Mouse (Mus musculus) adrenal gland, adult (tissue): Measurements from ENCODE around the gene Arntl2.
A peak's percentile ranks its signal among the peaks of the same experiment; 100 is the strongest.

Source experiments
- DNase-seq, 2 experiments: peaks; one replicate each; pipeline ENCODE4 v3.0.0; 2022 to 2023; ENCODE audit warnings: low spot score in 1 of 2; ENCODE audit not compliant: inconsistent age in 2 of 2

The Arntl2 gene

DNA sequence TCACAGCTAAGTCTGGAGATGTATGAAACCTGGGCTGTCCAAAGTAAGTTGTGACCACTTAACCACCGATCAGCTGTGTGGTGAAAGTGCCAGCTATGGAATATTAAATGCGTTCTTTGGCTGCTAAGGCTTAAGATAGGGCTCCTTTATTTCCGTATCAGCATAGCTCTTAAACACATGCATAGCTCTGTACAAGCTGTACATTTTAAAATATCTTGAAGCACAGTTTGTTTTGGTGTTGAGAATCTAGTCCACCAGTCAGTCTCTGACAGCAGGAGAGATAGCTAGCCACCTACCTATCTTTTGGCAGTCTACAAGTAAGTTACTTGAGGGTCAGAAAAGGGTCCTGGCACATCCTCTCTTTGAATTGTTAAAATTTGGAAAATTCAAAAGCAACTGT, 17.8 kb upstream of the Arntl2 start:
- no peak for DNase-seq

DNA sequence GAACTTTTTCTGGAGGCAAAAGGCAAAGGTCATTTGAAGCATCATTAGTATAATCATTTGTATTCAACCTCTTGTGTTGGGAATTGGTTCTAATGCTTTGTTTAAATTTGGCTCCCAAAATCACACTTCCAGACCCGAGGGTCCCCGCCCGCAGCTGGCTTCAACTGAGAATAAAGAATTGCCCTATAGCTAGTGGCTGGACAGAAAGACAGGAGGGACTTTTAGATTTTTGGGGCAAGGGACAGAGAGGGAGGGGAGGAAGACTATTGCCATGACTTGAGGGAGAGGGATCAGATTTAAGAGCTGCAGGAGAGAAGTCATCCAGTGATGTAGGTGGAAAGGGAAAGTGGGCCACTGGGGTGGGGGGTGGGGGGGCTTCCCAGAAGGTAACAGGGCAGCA, 14.3 kb upstream of the Arntl2 start:
- DNase-seq, result no peak

DNA sequence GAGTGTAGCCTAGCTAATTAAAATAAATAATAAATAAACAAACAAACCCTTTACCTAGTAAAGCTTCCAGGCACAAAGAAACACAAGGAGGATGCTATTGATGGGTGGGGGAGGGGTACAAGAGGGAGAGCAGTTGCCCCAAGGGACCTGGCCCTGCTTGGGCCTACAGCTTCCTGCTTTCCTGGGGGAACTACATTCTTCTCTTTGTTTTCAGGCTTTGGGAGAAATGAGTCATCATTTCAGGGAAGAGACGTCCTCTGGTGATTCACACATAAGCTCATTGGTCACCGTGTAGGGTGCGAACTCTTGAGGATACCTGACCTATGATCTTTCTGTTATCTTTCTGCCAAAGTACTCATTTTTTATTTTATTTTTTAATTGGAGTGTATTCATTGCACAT, 2.3 kb upstream of the Arntl2 start:
- peak in 1 of 2 experiments; percentile 40 for DNase-seq

DNA sequence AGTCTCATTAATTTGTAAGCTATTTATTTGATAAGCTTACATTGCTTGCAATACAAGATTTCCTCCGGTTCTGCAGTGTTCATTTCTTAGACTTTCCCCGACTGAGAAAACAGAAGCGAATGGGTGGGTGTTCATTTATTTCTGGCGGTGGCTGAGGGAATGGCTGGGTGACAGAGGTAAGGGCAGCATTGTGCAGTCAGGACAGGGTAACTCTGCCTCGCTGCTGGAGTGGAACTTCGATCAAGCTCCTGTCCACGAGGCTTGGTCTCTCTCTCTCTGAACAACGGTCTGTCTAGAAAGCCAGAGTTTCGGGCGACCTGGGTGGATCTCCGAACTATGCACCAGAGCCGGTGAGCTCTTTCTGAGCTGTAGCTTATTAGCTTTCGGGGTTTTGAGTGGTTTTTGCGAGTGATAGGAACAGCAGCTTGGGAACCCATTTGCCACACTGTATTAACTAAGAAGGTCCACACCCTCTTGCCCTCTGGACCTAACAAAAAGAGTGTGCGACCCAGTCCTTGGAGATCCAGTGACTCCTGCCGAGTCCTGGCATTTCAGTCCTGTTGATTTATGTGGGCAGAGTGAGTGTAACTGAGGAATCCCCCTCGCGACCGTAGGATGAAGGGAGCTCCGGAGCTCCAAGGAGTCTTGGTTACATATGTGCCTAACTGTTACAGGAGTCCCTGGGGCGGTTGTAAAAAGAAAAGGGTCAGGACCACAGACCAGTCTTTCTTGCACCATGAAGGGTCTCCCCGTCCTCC, 510 bp upstream of the Arntl2 start:
- DNase-seq, result no peak

DNA sequence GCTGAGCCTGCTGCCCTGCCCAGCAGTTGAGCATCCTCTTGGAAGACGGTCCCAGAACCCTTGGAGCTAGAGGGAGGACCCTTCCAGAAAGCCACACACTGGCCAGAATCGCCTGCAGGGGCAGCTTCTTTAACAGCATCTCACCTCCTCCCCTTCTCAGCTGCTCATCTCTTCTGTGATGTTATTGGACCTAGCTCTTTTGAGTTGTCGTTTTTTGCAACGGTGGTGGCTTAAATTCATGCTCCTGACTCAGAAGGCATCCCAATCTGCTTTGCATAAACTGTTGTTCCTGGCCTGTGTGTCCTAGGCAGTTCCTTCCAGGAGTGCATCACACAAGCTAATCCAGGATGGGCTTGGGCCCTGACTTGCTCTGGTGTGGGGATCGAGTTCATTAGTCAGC, 1.6 kb downstream of the Arntl2 start:
- DNase-seq, result no peak

DNA sequence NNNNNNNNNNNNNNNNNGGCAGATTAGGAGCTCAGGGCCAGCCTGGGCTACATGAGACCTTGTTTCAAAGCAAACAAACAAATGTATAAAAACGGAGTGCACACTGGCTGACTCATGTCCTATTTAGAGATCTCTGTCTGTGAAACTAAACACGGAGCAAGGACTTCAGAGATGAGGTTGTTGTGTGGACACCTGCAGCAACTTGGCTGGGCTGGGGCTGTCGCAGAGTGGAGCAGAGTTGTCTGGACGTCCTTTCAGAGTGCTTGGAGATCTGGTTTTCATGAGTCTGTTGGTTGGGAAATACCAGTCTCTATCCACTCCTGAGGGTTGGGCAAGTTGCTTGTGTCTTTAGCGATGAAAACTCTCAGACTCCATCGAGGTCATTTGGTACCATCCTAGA, 14.1 kb downstream of the Arntl2 start:
- no peak for DNase-seq

DNA sequence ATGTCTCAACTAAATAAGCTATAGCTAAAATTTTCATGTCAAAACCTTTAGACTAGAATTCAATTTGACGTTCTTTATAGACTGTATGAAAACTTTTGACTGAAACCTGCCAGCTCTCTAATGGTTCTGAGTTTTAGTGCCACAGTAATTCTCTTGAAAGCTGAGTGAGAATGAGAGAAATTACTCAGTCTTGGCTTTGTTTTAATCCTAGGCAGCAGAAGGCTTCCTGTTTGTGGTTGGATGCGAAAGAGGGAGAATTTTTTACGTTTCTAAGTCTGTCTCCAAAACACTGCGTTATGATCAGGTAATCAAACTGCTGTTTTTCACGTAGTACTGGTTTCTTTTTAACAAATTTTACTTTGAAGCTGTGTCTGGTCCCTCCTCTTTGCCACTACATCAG, 17.2 kb downstream of the Arntl2 start:
- no peak for DNase-seq

DNA sequence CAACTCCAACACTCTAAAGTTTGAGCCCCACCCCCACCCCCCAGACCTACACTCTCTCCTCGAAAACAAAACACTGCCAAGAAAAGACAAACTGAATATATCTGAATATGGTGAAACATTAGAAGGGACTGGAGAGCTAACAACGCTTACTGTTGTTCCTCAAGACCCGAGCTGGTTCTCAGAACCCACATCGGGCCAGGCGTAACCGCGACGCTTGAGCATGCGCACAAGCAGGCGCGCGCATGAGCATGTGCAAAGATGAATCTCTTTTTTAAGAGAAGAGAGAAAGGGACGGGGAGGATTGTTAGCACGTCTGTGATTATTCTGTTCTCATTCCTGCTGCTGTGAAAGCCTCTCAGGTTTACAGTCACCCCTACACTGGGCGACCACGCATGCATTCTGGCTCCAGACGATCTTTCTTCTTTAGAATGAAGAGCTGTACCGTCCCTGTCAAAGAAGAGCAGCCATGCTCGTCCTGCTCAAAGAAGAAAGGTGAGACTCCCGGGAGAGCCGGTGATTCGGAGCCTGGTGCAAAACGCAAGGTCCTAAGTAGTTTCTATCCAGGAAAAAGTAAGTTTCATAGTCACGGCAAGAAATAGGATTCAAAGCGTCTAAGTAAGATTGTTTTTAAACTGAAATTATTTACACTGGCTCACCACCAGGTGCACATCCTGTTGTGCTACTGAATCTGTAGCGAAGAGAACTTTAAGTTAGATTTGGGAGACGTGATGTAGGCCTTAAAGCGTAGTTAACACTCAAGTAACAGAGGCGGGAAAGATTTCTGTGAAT, 24.5 kb downstream of the Arntl2 start:
- no peak for DNase-seq

DNA sequence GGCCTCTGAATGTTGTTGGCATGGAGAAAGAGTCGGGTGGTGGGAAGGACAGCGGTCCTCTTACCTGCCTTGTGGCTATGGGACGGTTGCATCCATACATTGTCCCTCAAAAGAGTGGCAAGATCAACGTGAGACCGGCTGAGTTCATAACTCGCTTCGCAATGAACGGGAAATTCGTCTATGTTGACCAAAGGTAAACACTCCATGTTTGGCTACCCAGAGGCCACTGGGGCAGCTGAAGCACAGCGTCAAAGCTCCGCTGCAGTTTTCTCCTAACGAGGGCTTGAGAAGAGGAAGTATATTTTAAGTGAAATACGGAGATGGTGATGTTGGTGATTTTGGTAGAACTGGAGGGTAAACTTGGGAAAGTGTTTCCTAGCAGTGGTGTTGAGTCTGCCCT, 26.1 kb downstream of the Arntl2 start:
- no peak for DNase-seq

DNA sequence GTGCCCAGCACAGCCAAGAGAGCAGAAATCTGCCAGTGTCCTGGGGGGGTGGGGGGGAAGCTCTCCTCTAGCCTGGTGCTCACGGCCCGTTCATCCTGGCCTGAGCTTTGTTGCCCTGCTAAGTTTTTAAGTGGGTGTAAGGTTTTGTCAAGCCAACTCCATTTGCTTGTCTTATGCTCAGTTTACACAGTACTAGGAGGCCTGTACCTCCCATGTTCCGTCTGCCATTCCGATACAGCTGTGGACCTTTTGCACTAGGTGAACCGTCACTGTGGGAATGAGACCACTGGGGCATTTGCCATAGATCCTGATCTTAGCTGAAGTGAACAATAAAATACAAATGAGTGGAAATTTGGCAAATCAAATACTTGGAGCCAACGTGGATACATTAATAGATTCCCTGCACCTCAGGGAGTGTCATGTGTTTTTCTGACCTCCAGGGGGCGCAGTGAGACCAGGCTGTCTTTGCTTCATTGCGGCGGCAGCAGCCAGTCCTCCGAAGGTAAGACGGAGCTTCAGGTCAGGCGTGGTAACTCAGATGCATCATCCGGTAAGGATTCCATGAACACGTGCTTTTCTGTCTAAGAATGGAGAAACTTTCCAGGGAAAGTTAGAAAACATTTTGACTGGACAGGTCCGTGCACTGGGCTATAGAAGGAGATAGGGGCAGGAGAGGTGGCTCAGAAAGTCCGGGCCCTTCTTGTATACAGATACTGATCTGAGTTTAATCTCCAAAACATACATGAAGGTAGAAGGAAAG, 29.1 kb downstream of the Arntl2 start:
- peak; percentile 55 to 86 for DNase-seq

DNA sequence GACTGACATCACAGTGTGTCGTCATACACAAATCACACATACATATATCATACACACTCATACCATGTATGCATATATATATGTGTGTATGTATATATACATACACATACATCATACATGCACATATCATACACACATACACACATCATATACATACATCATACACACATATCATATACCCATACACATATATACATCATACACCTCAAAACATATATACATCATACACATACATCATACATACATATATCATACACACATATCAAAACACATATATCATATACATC, 29.6 kb downstream of the Arntl2 start:
- DNase-seq, result no peak

DNA sequence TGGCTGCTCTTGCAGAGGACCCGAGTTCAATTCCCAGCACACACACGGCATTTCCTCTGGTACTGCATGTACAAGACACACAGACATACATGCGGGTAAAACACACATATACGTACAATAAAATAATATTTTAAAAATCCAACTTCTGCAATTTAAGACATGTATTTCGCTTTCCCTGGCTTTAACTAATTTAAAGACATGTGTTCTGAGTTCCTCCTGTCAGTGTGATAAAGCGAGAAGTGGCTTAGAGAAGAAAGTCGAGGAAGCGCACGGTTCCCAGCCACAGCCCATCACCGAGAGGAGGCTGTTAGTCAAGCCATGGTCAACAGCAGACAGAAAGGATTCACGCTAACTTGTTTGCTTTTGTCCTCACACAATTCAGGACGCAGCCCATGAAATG, 35.5 kb downstream of the Arntl2 start:
- no peak for DNase-seq

DNA sequence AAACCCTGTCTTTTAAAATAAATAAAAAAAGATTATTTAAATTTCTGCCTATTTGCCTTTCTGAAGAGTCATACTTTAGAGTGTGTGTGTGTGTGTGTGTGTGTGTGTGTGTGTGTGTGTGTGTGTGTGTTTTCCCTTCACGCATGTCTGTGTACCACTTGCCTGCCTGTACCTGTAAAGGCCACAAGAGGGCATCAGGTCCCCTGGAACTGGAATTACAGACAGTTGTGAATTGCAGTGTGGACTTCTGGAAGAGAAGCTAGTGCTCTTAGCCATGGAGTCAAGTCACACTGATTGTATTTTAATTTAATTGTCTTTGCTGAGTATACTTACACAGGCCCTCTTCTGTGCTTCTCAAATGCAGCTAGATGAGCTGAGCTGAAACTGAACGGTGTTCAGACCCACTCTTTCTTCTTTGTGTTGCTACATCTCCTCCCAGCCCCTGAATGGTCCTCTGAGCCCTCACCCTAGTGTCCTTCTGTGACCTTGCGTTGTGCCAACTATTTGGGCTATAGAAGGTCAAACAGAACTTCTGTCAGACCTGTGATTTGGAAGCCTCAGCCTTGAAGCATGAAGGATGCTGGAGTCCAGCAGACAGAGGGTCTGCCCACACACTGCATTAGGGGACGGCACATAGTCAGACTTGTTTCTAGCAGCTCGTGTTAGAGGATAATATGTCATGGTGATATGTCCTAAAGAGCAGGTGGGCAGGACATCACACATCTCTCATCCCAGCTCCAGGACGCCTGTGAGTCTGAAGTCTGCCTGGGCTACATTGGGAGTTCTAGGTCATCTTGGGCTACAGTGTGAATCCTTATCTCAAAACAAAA, 37.8 kb downstream of the Arntl2 start:
- DNase-seq, result peak; percentile 52 to 86

DNA sequence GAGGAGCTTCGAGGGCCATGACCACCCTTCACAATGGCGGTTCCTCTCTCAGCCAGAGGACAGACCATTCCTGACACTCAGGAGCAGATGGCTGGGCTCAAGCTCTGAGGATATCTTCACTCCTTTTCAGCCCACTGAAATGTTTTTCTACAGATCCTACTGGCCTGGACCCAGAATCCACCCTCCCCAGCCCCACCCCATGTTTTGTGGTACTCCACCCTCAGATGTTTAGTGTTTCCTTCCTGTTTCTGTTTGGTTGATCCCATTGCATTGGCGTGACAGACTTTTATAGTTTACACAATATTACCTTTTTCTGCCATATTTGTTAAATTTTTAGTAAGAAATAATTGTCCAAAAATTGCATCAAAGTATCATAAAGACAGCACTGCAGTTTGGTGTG, 38.5 kb downstream of the Arntl2 start:
- DNase-seq, result no peak

DNA sequence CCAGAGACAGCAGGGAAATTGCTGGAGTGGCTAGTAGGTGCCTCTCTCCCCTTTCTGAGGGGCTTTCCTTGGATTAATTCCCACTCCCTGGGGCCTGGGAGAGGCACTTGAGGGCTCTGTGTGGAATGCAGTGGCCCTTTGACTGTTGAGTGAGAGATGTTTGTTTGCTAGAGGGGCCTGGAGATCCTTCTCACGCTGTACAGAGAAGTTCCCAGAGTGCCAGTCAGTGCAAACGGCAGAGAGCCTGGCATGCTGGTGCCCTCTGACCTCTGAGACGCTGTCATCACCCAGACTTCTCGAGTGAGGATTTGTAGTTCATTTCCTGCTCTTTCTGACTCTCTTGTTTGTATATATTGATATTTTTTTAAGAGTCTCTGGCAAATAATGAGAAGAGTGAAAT, 39.9 kb downstream of the Arntl2 start:
- DNase-seq, result no peak

DNA sequence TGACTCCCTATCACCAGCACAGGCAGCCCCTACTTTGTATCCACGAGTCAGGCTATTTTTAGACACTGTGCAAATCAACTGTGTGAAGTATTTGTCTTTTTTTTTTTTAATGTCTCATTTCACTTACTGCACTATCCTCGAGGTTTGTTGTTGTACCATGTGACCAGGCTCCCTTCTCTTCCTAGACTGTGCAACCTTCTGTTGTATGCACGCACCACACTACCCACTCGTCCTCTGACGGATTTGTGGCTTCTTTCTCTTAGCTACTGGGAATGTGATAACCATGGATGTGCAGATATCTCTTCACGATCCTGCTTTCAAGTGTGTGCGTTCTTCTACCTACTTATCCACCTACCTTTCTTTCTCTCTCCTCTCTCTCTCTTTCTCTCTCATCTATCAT, 41.5 kb downstream of the Arntl2 start:
- no peak for DNase-seq

DNA sequence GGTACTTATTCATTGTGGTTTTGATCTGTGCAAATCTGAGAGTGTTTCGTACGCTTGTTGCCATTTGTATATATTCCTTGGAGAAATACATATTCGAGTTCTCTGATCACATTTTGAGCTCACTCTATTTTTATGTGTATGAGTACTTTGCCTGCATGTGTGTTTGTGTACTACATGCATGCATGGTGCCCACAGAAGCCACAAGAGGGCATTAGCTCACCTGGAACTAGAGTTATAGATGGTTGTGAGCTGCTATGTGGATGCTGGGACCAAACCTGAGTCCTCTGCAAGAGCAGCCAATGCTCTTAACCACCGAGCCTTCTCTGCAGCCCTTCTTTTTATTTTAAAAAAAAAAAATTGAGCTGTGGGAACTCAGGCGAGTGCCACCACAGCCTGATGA, 42.5 kb downstream of the Arntl2 start:
- no peak for DNase-seq

DNA sequence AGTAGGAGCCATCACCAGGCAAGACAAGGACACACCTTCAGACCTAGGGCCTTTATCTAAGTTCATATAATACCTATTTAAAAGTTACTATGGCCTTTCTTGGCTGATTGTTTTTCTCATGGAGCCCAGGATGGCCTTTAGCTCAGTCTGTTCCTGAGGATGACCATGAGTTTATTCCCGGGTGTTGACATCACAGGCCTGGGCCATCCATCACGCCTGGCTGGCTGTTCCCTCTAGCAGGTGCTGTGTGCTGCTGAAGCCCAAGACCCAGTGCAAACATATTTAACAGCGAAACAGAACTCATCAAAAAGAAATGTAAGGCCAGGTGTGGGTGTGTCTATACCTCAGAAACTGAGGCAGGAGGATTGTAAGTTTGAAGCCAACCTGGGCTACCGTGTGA, 43.0 kb downstream of the Arntl2 start:
- DNase-seq, result peak; percentile 63 to 73

DNA sequence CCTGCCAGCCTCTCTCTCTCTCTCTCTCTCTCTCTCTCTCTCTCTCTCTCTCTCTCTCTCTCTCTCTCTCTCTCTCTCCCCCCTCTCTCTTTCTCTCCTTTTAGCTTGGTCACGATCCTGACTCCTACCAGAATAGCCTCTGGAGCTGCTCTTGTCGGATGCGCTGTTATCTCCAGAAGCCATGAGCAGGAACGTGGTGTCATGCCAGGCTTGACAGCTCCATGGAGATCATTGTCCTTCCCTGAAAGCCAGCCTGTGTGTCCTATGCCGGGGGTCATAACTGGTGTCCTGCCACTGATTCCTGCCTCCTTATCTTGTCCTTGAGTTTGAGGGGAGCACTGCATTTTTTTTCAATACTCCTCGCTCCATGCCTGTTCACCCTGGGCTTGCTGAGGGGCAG, 49.0 kb downstream of the Arntl2 start:
- no peak for DNase-seq

DNA sequence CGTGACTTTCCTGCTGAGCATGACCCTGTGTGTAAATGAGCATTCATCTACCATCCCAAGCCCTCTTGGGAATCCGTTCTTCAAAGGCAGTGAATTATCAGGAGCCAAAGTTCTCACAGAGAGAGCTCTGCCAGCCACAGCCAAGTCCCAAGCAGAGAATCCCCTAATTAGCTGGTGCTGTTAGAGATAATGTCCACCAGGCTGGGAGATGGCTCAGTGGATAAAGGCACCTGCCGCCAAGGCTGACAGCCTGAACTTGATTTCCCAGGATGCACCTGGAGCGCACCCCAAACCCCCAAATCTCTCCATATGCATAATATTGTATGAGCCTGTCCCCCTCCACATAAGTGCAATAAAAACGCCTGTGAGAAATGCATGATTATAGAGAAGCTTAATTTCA, 49.5 kb downstream of the Arntl2 start:
- DNase-seq, result no peak
